Mouse (Mus musculus): ENCODE measurements at regions not wholly inside any gene's neighbourhood (a gene's known extent, or its start where the extent isn't known, plus 50 kb on each side); places are given as distances from the start of the nearest gene placed in this dataset.
"Not testable (repeated sequence)": the region's sequence is repeated elsewhere in the genome, so short reads cannot be mapped to it uniquely, and the experiment has no call there.

DNA sequence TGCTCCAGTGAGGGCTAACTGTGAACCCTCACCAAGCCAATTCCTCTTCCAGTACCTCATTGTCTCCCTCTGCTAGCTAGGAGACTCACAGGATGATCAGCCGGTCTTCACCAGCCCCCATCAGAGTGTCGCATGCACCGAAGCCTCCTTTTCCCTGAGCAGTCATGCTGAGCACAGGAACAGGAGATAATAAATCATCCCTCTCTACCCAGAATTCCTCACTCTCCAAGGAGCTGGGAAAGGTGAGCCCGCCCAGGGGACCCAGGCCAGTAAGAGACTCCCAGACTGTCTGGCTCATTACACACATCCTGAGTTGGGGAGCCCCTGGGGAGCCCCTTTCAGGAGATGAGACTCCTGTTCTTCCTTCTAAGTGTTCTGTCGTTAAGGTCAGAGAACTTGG lies 171.7 kb downstream of the Cartpt start:
- no peak for DNase-seq

DNA sequence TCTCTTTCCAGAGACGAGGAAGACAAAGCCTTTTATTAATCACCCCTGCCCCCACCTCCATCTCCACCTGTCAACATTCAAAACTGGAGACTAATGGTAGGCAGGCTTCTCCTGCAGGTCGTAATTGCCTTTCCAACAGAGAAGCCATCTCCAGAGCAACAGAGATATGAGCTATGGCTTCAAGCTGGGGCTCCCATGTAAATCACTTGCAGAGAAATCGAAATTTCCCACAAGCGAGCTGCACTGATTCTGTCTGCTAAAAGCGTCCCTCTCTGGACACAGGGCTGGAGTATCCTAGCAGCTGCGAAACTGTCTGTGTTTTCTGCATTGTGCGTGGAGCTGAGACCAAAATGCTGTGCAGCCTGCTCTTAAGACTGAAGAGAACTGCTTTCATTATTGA lies 176.6 kb downstream of the Cartpt start:
- no peak for DNase-seq

DNA sequence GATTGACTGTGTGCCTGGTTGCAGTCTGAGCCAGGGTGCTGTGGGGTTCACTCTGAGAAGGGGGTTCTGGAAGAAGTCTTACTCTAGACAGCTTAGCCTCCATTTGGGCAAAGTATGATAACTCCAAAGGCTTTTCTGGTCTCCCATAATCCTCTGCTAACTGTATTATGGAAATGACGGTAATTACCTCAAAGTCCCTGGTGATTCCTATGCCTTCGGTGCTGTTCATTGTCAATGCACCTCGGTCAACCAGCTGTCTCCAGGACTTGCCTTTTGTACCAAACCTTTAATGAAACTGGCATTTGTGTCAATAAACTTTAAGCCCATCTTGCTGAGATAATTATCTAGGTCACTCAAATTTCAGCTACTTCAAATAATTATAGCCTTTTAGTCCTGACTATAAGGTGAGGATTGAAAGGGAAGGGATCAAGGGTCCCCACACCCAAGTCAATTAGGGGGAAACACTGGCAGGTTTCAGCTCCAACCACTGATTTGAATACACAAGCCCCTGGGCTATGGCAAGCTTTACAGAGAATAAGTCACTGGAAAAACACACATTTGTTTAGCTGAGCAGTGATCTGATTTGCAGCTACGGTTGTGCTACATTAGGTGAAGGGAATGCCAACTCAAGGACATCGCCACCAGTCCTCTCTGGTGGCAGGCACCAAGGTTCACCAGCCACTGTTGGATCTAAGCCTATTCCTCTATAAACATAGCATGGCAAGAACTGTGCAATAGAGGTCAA lies 177.5 kb downstream of the Cartpt start:
- DNase-seq, result peak; percentile 32

DNA sequence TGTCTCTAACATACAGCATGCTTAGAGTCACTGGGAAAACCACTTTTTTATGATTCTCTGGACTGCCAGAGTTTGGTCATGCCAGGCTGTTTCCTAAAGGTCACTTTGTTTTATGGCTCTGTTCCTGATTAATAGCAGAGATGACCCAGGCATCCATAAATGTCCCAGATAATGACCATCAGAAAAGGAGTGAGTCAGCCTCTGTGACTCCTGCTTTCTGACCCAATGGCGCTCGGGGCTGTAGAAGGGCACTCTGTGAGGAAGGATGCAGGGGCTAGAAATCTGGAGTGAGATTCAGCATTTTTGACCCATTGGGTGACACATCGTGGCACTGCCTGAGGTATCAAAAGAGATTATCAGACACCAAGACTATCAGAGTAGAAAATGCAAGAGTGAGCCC lies 180.3 kb downstream of the Cartpt start:
- DNase-seq, result peak; percentile 72

DNA sequence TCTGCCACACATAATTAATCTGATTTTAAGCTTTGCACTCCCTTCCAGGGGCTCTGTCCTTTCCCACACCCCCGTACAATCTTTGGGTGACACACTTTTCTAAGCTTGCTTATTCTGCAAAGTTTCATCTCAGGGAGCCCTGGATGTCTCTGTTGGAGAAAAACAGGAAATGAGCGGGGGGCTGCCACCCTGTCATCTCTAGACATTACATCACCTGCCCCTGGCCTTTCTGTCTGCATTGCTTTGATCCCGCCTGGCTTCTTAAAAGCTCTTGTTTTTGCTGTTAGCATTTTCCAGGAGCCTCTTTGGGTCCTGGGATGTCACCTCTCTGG lies 180.2 kb upstream of the Map1b start:
- peak; percentile 21 for DNase-seq

DNA sequence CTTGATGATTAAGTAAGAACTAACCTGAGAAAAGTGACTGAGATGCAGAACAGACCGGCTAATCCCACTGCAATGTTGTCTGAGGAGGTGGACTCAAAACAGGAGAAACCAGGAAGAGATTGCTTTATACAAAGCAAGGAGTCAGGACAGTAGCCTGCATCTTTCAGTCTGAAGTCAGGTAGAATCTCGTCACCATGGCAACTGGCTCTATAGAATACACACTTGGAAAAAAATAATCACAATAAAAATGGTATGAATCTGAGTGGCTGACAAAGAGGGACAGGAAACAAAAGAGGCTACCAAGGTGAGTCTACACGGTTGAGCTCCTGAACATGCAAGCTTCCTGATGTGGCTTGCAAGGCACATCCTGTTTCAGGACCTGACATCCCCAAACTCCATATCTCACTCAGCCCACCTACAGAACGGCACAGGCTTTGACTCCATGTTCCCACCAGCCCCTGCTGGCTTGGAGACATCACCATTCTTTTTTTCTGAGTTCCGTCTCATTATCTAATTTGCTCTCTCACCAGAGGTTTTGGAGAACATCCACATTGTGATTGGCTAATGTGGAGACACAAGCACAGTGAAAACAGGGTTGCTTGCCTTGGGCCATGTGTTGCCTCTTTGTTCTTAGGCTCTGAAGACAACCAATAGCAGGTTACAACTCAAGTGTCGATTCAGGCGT lies 179.7 kb upstream of the Map1b start:
- DNase-seq, result no peak

DNA sequence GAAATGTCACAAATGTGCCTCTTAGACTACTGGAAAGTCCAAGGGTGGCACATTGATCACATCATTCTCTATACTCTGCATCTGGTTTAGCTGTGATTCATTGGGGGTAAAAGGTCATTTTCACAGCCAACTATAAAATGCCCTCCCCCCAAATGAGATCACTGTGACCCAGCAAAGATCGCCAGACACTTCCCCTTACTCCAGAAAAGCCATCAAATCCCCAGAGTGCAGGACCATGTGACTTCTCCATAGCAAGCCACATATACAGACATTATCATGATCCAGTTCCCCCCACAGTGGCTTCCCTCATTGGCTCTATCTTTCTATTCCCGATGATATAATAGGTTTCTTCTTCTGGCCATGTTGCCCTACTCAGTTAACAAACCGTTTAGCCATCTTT lies 163.6 kb upstream of the Map1b start:
- no peak for DNase-seq

DNA sequence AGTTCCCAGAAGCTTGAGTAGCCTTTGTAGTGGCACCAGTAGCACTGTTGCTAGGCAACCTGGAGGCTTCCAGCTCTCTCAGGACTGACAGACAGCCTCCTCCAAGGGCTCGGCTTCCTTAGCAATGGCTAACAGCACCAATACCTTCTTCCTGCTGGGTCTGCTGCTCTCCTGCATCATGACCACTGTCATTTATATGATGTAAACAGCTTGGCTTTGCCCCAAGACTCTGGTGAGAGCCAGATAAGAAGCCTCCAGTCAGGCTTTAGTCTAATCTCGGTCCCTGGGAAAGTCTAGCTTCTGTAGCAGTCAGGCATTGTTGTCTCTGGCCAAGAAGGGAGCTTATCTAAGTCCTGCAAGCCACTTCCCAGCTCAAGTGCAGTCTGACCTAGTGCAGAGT lies 163.1 kb upstream of the Map1b start:
- DNase-seq, result peak; percentile 6

DNA sequence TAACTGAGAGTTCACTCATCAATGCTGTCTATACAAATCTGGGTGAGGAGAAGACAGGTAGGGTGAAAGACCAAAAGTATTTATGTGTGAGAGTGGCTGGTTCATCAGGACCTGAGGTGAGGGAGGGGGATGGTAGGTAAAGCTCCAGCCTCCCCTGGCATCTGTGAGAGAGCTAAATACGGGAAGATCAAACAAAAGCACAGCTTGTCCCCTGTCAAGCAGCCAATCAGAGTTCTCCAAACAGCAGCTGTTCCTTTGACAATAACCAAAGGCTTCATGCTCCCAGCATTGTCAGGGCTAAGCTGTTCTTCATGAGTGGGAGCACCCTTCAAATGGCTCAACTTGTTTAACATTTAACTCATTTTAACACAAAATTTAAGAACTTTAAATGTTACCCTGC lies 160.1 kb upstream of the Map1b start:
- DNase-seq, result no peak

DNA sequence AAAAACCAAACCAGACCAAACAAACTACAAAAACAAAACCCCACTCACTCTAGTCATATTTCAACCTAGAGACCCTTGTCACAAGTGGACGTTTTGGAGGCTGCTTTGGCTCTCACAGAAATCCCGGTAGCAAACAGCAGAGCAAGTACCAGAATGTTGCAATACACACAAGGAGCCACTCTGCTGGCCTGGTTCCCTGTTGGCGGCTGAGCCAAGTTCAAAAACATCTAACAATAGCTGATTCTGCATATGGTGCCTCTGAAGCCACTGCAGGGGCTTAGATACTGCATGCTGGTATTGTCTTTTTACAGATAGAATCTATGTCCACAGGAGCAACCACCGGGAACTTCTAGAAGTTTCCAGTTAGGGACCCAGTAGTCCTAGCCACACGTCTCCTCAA lies 159.6 kb upstream of the Map1b start:
- DNase-seq, result no peak

DNA sequence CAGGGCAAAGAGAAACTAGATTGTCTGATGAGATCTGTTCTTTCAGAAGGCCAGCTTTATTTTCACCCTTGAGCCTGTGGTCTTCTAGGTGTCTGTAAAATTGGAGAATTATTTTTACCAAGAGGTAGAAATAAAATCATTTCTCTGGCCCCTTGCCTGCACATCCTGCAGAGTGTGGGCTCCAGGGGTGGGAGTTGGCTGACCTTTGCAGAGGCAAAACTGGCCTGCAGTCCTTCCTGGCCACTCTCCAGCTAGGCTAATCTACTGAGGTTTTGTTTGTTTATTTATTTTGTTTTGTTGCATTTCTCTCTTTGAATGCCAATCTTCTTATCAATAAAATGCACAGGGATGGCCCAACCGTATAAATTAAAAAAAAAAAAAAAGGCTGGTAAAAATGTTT lies 156.4 kb upstream of the Map1b start:
- DNase-seq, result no peak

DNA sequence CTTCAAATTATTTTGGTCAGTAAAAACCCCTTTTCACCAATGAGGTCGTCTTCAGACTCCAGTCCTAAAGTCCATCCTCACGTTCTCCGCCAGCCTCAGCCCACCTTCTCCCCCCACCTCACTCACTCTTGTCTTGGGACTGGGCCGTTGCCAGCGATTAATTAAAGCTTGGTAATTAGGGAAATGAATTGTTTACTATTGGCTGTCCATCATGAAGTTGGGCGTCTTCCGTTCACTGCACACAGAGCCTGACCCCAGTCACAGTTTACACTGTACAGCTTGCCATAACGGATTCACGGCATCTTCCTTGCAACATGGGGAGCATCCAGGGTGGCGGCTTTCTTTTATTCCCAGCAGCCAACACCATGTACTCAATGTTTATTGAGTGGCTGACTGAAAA lies 155.4 kb upstream of the Map1b start:
- no peak for DNase-seq

DNA sequence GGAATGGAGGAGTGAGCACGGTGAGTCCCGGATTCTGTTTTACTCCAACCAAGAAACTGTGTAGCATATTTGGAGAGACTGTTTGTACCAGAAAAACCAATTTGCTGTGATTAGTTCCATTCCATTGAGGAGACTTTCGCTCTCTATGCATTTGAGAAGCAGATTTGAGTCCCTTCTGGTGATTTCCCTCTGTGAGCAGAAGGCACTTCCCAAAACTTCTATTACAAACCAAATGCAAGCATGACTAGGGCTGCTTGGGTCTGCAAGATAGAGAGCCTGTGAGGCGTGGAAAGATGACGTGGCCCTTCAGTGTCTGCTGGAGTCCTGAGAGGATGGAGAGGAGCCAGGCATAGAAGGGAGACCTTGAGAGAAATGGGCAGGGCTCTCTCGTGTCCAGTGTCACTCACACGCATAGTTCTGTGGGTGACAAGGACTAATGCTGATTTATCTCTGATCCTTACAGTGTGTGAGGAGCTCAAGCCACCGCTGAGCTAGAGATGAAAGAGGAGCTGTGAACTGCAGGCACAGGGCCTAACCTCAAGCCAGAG lies 153.7 kb upstream of the Map1b start:
- peak; percentile 82 for DNase-seq

DNA sequence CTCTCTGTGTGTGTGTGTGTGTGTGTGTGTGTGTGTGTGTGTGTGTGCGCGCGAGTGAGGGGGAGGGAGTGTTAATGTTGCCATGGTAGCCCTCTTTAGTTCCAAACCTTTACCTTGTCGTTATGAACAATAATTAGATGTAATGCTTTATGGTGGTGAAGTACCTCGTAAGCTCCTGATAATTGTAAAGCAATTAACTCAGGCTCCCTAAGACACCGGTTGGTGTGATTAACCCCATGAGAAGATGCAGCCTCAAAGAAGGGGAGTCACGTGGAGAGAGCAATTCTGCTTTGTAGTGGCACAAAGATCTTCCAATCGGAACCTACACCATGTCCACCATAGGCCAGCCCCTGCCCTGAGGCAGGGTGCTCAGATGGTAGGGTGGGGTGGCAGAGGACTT lies 152.3 kb upstream of the Map1b start:
- DNase-seq, result no peak

DNA sequence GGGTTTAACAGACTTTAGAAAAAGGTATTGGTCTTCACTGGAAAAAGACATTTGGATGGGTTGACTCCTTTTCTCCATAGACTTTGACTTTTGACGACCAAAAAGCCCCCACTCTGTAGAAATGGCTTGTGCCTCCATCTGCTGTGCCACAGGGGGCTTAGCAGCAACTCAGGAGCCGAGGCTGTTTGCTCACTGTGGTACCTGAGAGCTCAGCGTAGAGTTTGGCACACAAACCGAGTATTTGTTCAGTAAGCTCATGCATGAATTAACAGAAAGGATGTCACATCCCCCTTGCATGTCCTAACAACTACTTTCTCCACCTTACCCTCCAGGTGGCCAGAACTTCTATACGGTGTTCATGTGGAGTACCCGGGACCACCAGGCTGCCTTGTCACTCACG lies 149.7 kb upstream of the Map1b start:
- DNase-seq, result no peak

DNA sequence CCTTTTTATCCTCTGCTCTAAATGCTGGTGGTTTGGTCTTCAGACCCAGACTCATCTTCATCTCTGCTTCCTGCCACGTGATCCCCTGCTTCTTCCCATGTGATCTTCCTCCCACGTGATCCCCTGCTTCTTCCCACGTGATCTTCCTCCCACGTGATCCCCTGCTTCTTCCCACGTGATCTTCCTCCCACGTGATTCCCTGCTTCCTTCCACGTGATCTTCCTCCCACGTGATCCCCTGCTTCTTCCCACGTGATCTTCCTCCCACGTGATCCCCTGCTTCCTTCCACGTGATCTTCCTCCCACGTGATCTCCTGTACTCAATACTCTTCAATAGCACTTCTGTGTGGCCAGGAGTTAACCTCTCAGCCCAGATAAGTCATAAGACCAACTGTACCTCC lies 147.1 kb upstream of the Map1b start:
- DNase-seq, result not testable (repeated sequence)

DNA sequence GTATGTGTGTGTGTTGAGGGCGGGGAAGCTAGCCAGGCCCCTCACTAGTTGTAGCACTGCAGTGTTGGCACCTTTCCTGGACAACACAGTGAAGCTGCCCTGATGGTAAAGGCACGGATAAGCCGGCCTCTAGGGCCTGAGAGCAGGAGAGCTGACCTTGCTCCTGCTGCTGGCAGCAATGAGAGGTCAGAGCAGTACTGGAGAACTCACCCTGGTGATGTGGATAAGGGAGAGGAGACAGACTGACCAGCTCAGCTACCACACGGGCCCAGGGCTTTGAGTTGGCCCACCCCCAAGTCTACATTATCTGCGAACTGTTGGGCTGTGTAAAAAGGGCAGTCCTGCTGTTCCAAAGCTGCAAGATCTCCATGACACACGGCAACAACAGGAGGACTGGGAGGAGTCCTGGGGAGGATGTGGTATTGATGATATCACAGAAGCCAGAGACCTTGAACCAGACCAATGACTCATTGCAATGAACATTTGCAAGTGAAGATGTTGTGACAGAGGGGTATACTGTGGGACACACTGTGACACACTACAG lies 131.4 kb upstream of the Map1b start:
- DNase-seq, result peak; percentile 63

DNA sequence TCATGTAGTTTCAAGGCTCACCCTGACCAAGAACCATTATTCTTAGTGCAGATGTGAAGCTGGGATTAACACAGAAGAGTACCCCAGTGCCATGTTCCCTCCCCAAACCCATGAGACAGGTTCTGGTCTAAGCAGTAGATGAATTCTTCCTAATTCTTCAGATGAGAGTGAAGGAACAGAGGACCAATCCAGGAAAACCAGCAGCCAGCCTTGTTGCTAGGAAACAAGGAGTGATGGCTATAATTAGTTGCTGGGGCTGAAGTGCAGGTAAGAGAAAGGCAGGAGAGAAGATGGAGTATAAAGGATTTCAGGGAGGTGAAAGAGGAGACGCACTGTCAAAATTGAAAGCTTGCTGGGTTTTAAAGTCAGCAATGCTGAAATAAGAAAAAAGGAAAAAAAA lies 128.4 kb upstream of the Map1b start:
- DNase-seq, result no peak

DNA sequence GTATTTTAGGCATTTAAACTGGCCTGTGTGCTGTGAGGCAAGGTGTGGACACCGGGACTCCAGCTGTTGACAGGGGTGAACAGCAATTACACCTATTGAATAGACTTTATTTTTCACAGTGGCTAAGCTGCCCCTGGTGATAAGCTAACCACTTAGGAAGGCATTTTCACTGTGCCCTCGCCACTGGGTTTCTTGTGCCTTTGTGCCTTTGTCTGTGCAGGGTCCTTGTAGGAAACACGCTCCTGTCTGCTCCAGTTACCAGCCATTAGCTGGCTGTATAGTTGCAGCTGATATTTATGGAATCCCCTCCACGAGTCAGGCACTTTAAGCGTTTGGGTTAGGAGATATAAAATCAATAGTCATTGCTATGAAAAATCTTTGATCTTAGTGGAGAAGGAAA lies 126.5 kb upstream of the Map1b start:
- DNase-seq, result no peak

DNA sequence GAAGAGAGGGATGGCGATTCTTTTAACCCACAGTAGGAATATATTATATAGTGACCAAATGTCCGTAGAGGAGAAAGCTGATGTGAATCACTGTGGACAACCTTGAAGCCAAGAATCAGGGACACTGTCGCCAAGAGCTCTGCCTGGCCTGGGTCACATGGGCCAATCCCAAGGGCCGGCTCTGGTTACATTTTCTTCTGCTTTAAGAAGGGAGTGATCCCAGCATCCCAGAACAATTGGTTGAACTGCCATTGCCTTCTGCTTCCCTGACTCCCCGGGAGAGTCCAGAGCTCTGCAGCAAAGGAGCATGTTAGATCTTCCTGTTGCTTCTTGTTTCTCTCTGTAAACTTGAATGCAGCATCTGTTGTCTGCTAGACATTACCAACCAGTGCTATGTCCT lies 126.0 kb upstream of the Map1b start:
- DNase-seq, result peak; percentile 67

DNA sequence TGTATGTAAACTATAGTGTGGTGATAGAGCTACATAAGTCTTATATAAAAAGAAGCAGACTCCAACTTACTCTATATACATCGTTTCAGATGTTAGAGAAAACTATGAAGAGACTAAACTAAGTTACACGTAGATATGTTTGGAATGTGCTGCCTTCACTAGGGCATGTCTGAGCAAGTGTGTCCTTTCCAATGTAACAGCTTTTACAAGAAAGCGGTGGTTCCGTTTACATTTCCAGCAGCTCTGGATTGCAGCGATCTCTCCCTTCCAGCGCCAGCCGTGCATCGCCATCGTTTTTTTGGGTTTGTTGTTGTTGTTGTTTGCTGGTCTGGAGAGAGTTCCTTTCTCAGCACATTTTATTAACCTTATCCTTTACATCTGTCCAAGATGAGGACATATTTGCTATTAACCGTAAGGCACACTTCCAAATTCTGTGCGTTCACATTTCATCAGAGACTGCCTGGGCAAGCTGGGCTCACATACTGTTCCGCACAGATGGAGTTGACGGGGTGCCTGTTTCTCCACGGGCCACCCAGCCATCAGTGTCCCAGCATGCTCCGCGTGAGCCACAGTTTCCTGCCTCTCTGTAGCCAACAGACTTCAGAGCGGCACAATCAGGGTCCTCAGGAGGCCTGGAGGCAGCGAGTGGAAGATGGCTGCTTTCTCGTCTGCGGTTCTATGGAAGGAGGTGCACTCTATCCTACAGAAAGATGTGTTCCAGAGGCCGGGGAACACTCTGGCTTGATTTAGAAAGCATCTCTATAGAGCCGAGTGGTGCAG lies 125.2 kb upstream of the Map1b start:
- no peak for DNase-seq

DNA sequence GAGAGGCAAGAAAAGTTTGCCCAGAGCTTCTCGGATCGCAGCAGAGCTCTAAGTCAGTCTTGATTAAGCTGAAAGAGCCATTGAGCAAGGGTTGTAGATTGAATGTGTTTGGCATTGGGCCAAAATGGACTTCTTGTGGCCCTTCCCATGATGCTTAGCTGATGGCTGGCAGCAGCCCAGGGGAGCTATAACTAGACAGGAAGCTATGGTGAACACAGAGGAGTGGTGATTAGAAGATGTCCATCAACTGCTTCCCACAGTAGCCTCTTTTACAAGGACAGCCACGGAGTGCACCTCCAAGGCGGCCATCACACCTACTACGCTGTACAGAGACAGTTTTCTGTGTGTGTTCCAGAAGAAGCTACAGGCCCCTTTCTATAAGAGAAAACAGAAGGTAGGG lies 116.4 kb upstream of the Map1b start:
- DNase-seq, result no peak

DNA sequence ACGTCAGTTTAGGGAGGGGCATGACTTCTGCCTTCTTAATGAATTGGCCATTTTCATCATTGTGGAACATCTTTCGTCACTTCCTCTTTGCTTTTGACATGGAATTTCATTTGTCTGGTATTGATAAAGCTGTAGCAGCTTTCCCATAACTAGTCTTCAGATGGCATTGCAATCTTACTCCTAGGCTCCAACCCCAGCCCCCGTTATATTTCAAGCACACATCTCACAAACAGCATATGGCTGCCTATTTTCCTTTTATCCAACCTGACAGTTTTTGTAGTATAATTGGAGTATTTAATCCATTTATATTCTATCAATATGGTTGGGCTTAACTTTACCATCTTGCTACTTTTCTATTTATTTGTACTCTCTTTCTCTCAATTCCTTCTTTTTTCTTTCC lies 114.5 kb upstream of the Map1b start:
- DNase-seq, result no peak
